13 mouse cellular contexts compared by ENCODE assay signal in the genomic region with DNA sequence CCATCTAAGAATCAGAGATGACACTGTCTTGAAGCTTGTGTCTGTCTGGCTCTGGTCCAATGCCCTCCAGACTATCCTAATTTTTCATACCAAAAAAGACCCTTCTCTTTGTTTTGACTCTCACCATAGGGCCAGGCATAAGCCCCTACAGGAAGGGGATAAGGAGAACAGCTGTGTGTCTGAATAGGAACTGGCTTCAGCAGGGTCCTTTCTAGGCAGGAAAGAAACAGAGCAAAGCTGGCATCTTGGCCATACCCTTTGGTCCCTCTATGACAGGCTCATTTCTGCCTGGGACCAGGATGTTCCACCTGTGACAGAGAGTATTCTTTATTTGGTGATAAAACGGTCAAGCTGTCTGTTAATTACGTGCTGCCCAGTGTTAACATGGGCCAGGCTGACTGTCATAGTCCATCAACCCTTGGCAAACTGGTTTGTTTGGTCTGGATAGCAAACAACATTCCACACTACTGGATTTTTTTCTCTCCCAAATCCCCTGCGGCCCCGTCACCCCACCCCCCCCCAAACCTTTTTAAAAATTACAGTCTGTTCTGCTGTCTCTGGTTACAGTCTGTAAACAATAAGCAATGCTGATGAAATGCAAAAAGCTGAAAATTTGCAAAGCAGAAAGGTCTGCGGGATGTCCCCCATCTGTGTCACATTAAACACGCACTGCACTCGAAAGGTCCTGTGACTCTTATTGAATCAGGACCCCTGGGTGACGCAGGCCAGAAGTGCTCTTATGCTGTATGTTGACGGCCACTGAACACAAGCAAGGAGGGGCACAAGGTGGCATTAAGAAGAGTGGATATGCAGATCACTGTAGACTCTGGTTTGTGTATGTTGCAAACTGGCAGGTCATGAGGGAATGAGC.
A peak's percentile ranks its signal among the peaks of the same experiment; 100 is the strongest.
DNase-seq lines count a peak whose midpoint lies in the region; ATAC-seq lines count a peak whose summit lies in the region.
"Had no signal": no experiment of that assay in that cellular context is flagged by ENCODE, and none has a peak within 500 bp of the region (broad histone marks: within the 10 kb centered on the region; RNA-seq: fewer than 3 reads in every experiment).

No protein-coding gene starts in this region.

- no peaks in the 10 kb centered on the region for H3K27me3 ChIP-seq in lung, embryonic 15.5 days
- H3K27me3 ChIP-seq: midbrain, embryonic 15.5 days had no signal

- ATAC-seq in lung, embryonic 15.5 days (ENCODE audit: borderline replicate concordance, extremely low read depth, low FRiP score, low TSS enrichment), result peak; percentile 77
- ATAC-seq: midbrain, embryonic 15.5 days had no signal

- peaks cover 43% of the 10 kb centered on the region for H3K4me1 ChIP-seq in lung, embryonic 15.5 days
- H3K4me1 ChIP-seq: midbrain, embryonic 15.5 days had no signal

- peak overlapping the region; percentile 38 for H3K27ac ChIP-seq in lung, embryonic 15.5 days
- H3K27ac ChIP-seq in macrophage, result 0 out of 2 replicates have a peak overlapping the region, but pooled peaks have one; percentile 1
- H3K27ac ChIP-seq: midbrain, embryonic 15.5 days had no signal

- no peak overlapping the region for H3K4me3 ChIP-seq in lung, embryonic 15.5 days
- H3K4me3 ChIP-seq in macrophage (ENCODE audit: inconsistent target), result no peak overlapping the region
- H3K4me3 ChIP-seq: midbrain, embryonic 15.5 days had no signal

- DNase-seq in embryo, embryonic 10 days (ENCODE audit: low spot score), result peak; percentile 33
- no peak for DNase-seq in embryo, embryonic 10.5 days (ENCODE audit: low spot score)
- no peak for DNase-seq in lung, postnatal 14 days
- DNase-seq in kidney, adult 9 months, result peak; percentile 76
- DNase-seq in left cerebral cortex, adult 18-20 months (ENCODE audit: low spot score in 2 of 2), result no peak
- no peak for DNase-seq in ovary, postnatal 14 days (ENCODE audit: low spot score)
- DNase-seq: cerebellum, adult 11-12 months; heart, adult 18-20 months; right cerebral cortex, postnatal 4 days had no signal

- WGBS in lung, embryonic 15.5 days, result 25% methylated on average over 9 of the region's 9 CpGs
- 95% methylated on average over 8 of the region's 9 CpGs for WGBS in macrophage (ENCODE audit: missing documents)

- no peak overlapping the region for H3K9ac ChIP-seq in lung, embryonic 15.5 days
- H3K9ac ChIP-seq: midbrain, embryonic 15.5 days had no signal

- H3K79me2 ChIP-seq in macrophage (ENCODE audit: inconsistent target), result peaks cover 6% of the 10 kb centered on the region; the same call in 1 of the 2 replicates

- no peaks in the 10 kb centered on the region for H3K36me3 ChIP-seq in lung, embryonic 15.5 days
- H3K36me3 ChIP-seq in macrophage (ENCODE audit: inconsistent target), result no peaks in the 10 kb centered on the region
- H3K36me3 ChIP-seq: midbrain, embryonic 15.5 days had no signal

- H3K4me2 ChIP-seq in lung, embryonic 15.5 days, result no peak overlapping the region
- H3K4me2 ChIP-seq: midbrain, embryonic 15.5 days had no signal

- no peaks in the 10 kb centered on the region for H3K9me3 ChIP-seq in lung, embryonic 15.5 days
- H3K9me3 ChIP-seq: G1E; midbrain, embryonic 15.5 days had no signal

Comparison
In these comparisons a context has a peak if more than half of its experiments do, and no peak if none do; other contexts are left out.
1. DNase-seq: peak in embryo, embryonic 10 days (single experiment) and kidney, adult 9 months (single experiment); none in embryo, embryonic 10.5 days (single experiment), lung, postnatal 14 days (single experiment), left cerebral cortex, adult 18-20 months (0 of 2) and ovary, postnatal 14 days (single experiment).